In the genomic region with DNA sequence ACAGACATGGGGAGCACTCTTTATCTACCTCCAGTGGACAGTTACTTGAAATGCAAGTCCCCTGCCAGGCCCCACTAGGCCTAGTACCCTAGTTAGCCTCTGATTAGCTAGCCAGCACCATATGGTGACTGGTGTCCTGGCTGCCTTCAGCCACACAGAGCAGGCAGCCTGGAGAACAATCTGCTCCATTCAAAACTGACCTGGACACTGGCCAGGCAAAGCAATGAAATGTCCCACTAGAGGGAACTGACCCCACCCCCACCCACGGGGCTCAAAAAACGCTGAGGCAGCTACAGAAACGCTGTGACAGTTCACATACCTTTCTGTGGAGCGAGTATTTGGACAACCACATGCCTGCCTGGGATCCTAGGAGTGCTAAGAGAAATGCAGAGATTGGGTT, we compare ENCODE assay signal across 7 mouse cellular contexts. TPM values are rescaled to one million over a fixed set of nuclear protein-coding genes. Genes with fewer than 3 reads are reported as not detected.
DNase-seq lines count a peak whose midpoint lies in the region; ATAC-seq and TF ChIP-seq lines count a peak whose summit lies in the region.

No protein-coding gene starts in this region.

- no peak for TF ChIP-seq POLR2A in spleen, adult 2 months (IDR thresholded peaks at IDR 0.05; ENCODE audit: low read depth, low read length)

- TF ChIP-seq CTCF in spleen, adult 2 months (IDR thresholded peaks at IDR 0.05; ENCODE audit: extremely low read depth, insufficient read depth, insufficient read length, insufficient replicate concordance) = no peak
- peak; percentile 45 for TF ChIP-seq CTCF in hindbrain, postnatal 0 days (IDR thresholded peaks at IDR 0.05; ENCODE audit: low read depth)

- DNase-seq in spleen, adult 2 months (ENCODE audit: low read depth in 1 of 2, low spot score in 2 of 2) = no peak
- DNase-seq in spleen, postnatal 10 days (ENCODE audit: low spot score in 2 of 2) = no peak
- peak; percentile 86 for DNase-seq in hindbrain, postnatal 0 days (ENCODE audit: low spot score)
- peak; percentile 76 for DNase-seq in lung, postnatal 10 days
- no peak for DNase-seq in T-cell, adult 2 months (ENCODE audit: low spot score)
- no peak for DNase-seq in ovary, postnatal 10 days (ENCODE audit: low spot score)

- no peak overlapping the region for H3K4me3 ChIP-seq in spleen, adult 2 months (ENCODE audit: extremely low read depth, insufficient read depth, insufficient read length)
- H3K4me3 ChIP-seq in embryonic facial prominence, embryonic 12.5 days = no peak overlapping the region
- no peak overlapping the region for H3K4me3 ChIP-seq in hindbrain, postnatal 0 days (ENCODE audit: low read length)

- no peak overlapping the region for H3K9ac ChIP-seq in embryonic facial prominence, embryonic 12.5 days
- no peak overlapping the region for H3K9ac ChIP-seq in hindbrain, postnatal 0 days (replicated peaks; ENCODE audit: low read length)

- H3K4me2 ChIP-seq in embryonic facial prominence, embryonic 12.5 days (replicated peaks) = no peak overlapping the region
- no peak overlapping the region for H3K4me2 ChIP-seq in hindbrain, postnatal 0 days (ENCODE audit: low read depth, low read length)

- H3K36me3 ChIP-seq in spleen, adult 2 months (ENCODE audit: control insufficient read depth, insufficient read depth, low read length) = peaks cover 16% of the 10 kb centered on the region
- no peaks in the 10 kb centered on the region for H3K36me3 ChIP-seq in embryonic facial prominence, embryonic 12.5 days
- H3K36me3 ChIP-seq in hindbrain, postnatal 0 days (ENCODE audit: insufficient read depth, low read length) = no peaks in the 10 kb centered on the region

- H3K4me1 ChIP-seq in spleen, adult 2 months (ENCODE audit: control insufficient read depth, insufficient read depth, insufficient read length) = peaks cover 38% of the 10 kb centered on the region; the same call in 1 of the 2 replicates
- peaks cover 29% of the 10 kb centered on the region for H3K4me1 ChIP-seq in embryonic facial prominence, embryonic 12.5 days
- peaks cover 23% of the 10 kb centered on the region for H3K4me1 ChIP-seq in hindbrain, postnatal 0 days (ENCODE audit: insufficient read depth, low read length)

- 62% methylated on average over 4 of the region's 4 CpGs for WGBS in spleen, adult 2 months
- 14% methylated on average over 4 of the region's 4 CpGs for WGBS in embryonic facial prominence, embryonic 12.5 days
- 27% methylated on average over 4 of the region's 4 CpGs for WGBS in hindbrain, postnatal 0 days

- H3K9me3 ChIP-seq in embryonic facial prominence, embryonic 12.5 days = no peaks in the 10 kb centered on the region
- no peaks in the 10 kb centered on the region for H3K9me3 ChIP-seq in hindbrain, postnatal 0 days (ENCODE audit: low read length)

- peak; percentile 24; the same call in 1 of the 2 replicates for ATAC-seq in embryonic facial prominence, embryonic 12.5 days (ENCODE audit: insufficient number of reproducible peaks, insufficient read depth, low FRiP score, low TSS enrichment)
- peak; percentile 72 for ATAC-seq in hindbrain, postnatal 0 days

- no peaks in the 10 kb centered on the region for H3K27me3 ChIP-seq in spleen, adult 2 months (ENCODE audit: control insufficient read depth, insufficient read depth, low read length)
- no peaks in the 10 kb centered on the region for H3K27me3 ChIP-seq in embryonic facial prominence, embryonic 12.5 days
- H3K27me3 ChIP-seq in hindbrain, postnatal 0 days (ENCODE audit: insufficient read depth, low read length) = no peaks in the 10 kb centered on the region

- 0 out of 2 replicates have a peak overlapping the region, but pooled peaks have one; percentile 16 for H3K27ac ChIP-seq in spleen, adult 2 months (ENCODE audit: insufficient read depth, low read length)
- peak overlapping the region; percentile 82 for H3K27ac ChIP-seq in embryonic facial prominence, embryonic 12.5 days
- H3K27ac ChIP-seq in hindbrain, postnatal 0 days = peak overlapping the region; percentile 55

RNA-seq across cellular contexts. Expression of gene Chst3, which starts 24.0 kb away (rescaled TPM):
- 89.3 and 105 TPM in 2 replicates for polyA plus RNA-seq in spleen, adult 2 months (2012; rRNA removed)
- polyA plus RNA-seq in embryonic facial prominence, embryonic 12.5 days (2016; fragmentation: Nextera tagmentation; extraction: Ambion mirVana) = 3.2 and 3.6 TPM in 2 replicates
- total RNA-seq in hindbrain, postnatal 0 days (2014; rRNA removed) = 7.2 and 10.0 TPM in 2 replicates
- polyA plus RNA-seq in hindbrain, postnatal 0 days (2015; fragmentation: Nextera tagmentation; extraction: Ambion mirVana) = 0.89 and 0.96 TPM in 2 replicates

Comparison
In these comparisons a context has a peak if more than half of its experiments do, and no peak if none do; other contexts are left out.
1. DNase-seq: peak in hindbrain, postnatal 0 days (single experiment) and lung, postnatal 10 days (single experiment); none in spleen, adult 2 months (0 of 2), spleen, postnatal 10 days (0 of 2), T-cell, adult 2 months (single experiment) and ovary, postnatal 10 days (single experiment).
2. H3K27ac ChIP-seq: peak in every context shown above with its lines; median percentile 82 in embryonic facial prominence, embryonic 12.5 days; 55 in hindbrain, postnatal 0 days; 16 in spleen, adult 2 months.
3. RNA of gene Chst3, which starts 24.0 kb away (polyA plus RNA-seq): 89.3 to 105 TPM in spleen, adult 2 months; 3.2 to 3.6 TPM in embryonic facial prominence, embryonic 12.5 days and 0.89 to 0.96 TPM in hindbrain, postnatal 0 days; every median in the first group is over 10 times any median in the second.